7 mouse cellular contexts compared by ENCODE assay signal in the genomic region with DNA sequence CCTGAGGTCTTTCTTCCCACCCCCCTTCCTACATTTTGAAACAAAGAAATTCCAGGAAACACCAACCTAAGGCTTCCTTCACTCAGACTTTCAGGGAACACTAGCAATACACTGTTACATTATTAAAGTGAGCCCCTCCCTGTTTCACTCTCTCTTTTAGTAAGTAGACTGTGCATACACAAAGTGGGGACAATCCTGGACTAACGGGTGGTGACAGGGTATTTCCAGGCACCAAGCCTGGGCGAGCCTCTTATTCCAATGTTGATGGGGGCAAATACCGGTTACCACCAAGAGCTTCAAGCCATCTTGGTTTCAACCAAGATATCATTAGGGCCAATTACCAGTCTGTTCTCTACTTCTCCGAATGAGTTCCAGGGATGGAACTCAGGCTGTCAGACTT. TPM values are rescaled to one million over a fixed set of nuclear protein-coding genes. Genes with fewer than 3 reads are reported as not detected.
DNase-seq lines count a peak whose midpoint lies in the region; ATAC-seq and TF ChIP-seq lines count a peak whose summit lies in the region.

No protein-coding gene starts in this region.

- no peaks in the 10 kb centered on the region for H3K9me3 ChIP-seq in lung, postnatal 0 days (ENCODE audit: low read length)
- H3K9me3 ChIP-seq in forebrain, embryonic 14.5 days (replicated peaks; ENCODE audit: control insufficient read depth, low read length), result no peaks in the 10 kb centered on the region
- H3K9me3 ChIP-seq in limb, embryonic 15.5 days, result no peaks in the 10 kb centered on the region

- no peak for TF ChIP-seq CTCF in lung, postnatal 0 days (IDR thresholded peaks at IDR 0.05)

- no peak for TF ChIP-seq EP300 in lung, postnatal 0 days (IDR thresholded peaks at IDR 0.05)

- H3K36me3 ChIP-seq in lung, postnatal 0 days (ENCODE audit: insufficient read depth, low read length), result no peaks in the 10 kb centered on the region
- no peaks in the 10 kb centered on the region for H3K36me3 ChIP-seq in forebrain, embryonic 14.5 days (ENCODE audit: control insufficient read depth, insufficient read depth, low read length)
- H3K36me3 ChIP-seq in limb, embryonic 15.5 days, result no peaks in the 10 kb centered on the region

- peaks cover 17% of the 10 kb centered on the region; the same call in 1 of the 2 replicates for H3K4me1 ChIP-seq in lung, postnatal 0 days (ENCODE audit: insufficient read depth, low read depth, low read length)
- H3K4me1 ChIP-seq in forebrain, embryonic 14.5 days (ENCODE audit: control insufficient read depth, insufficient read depth, low read length), result peaks cover 52% of the 10 kb centered on the region
- H3K4me1 ChIP-seq in limb, embryonic 15.5 days, result peaks cover 73% of the 10 kb centered on the region

- no peak overlapping the region for H3K27ac ChIP-seq in lung, postnatal 0 days (ENCODE audit: low read length)
- H3K27ac ChIP-seq in forebrain, embryonic 14.5 days (ENCODE audit: low read depth, low read length), result no peak overlapping the region
- H3K27ac ChIP-seq in limb, embryonic 15.5 days, result no peak overlapping the region

- no peaks in the 10 kb centered on the region for H3K27me3 ChIP-seq in lung, postnatal 0 days (replicated peaks; ENCODE audit: insufficient read depth, low read length)
- no peaks in the 10 kb centered on the region for H3K27me3 ChIP-seq in forebrain, embryonic 14.5 days (replicated peaks; ENCODE audit: control insufficient read depth, insufficient read depth, low read length)
- H3K27me3 ChIP-seq in limb, embryonic 15.5 days, result no peaks in the 10 kb centered on the region

- H3K9ac ChIP-seq in lung, postnatal 0 days (replicated peaks; ENCODE audit: low read depth), result no peak overlapping the region
- no peak overlapping the region; the same call in 1 of the 2 replicates for H3K9ac ChIP-seq in forebrain, embryonic 14.5 days (ENCODE audit: low read length)
- H3K9ac ChIP-seq in limb, embryonic 15.5 days, result no peak overlapping the region

- H3K4me3 ChIP-seq in lung, postnatal 0 days (ENCODE audit: low read depth, low read length), result 0 out of 2 replicates have a peak overlapping the region, but pooled peaks have one; percentile 71
- peak overlapping the region; percentile 94 for H3K4me3 ChIP-seq in forebrain, embryonic 14.5 days (ENCODE audit: low read depth, low read length)
- peak overlapping the region; percentile 96 for H3K4me3 ChIP-seq in limb, embryonic 15.5 days

- WGBS in lung, postnatal 0 days, result 69% methylated on average over 4 of the region's 4 CpGs
- 40% methylated on average over 4 of the region's 4 CpGs for WGBS in forebrain, embryonic 14.5 days
- 52% methylated on average over 4 of the region's 4 CpGs for WGBS in limb, embryonic 15.5 days

- peak overlapping the region; percentile 80; the same call in 1 of the 2 replicates for H3K4me2 ChIP-seq in lung, postnatal 0 days (replicated peaks; ENCODE audit: low read depth, low read length)
- peak overlapping the region; percentile 93 for H3K4me2 ChIP-seq in forebrain, embryonic 14.5 days (ENCODE audit: low read length)
- peak overlapping the region; percentile 72 for H3K4me2 ChIP-seq in limb, embryonic 15.5 days

- no peak for ATAC-seq in lung, postnatal 0 days
- ATAC-seq in forebrain, embryonic 14.5 days, result no peak
- no peak for ATAC-seq in limb, embryonic 15.5 days (ENCODE audit: insufficient number of reproducible peaks, low FRiP score, low TSS enrichment, low read depth)
- no peak for ATAC-seq in monocyte, adult 5-6 weeks (replicated peaks; ENCODE audit: insufficient number of reproducible peaks, low FRiP score, low TSS enrichment, poor library complexity, severe bottlenecking)

- DNase-seq in lung, postnatal 0 days (ENCODE audit: low spot score), result no peak
- DNase-seq in lung, postnatal 36 days, result no peak
- no peak for DNase-seq in forebrain, embryonic 14.5 days (ENCODE audit: low spot score)
- no peak for DNase-seq in cerebellum, postnatal 4 days (ENCODE audit: low spot score in 2 of 2)
- no peak for DNase-seq in cerebellum, adult 11-12 months

RNA-seq across cellular contexts. Expression of a gene that starts 2.4 kb away (rescaled TPM):
- polyA plus RNA-seq in lung, postnatal 0 days (2015; fragmentation: Nextera tagmentation; extraction: Ambion mirVana), result 9.8 and 11.1 TPM in 2 replicates
- 6.9 and 8.8 TPM in 2 replicates for polyA plus RNA-seq in forebrain, embryonic 14.5 days (2014; fragmentation: Nextera tagmentation; extraction: Ambion mirVana)
- polyA plus RNA-seq in limb, embryonic 15.5 days (2015; fragmentation: Nextera tagmentation; extraction: Ambion mirVana), result 6.3 and 8.4 TPM in 2 replicates
- 0.29 to 0.39 TPM in 2 of 3 replicates, not detected in the other for total RNA-seq in monocyte, adult 5-6 weeks (2017)

RNA-seq across cellular contexts. Expression of a gene that starts 55.2 kb away (rescaled TPM):
- polyA plus RNA-seq in lung, postnatal 0 days (2015; fragmentation: Nextera tagmentation; extraction: Ambion mirVana), result 1.1 and 2.5 TPM in 2 replicates
- not detected in 2 replicates for polyA plus RNA-seq in forebrain, embryonic 14.5 days (2014; fragmentation: Nextera tagmentation; extraction: Ambion mirVana)
- polyA plus RNA-seq in limb, embryonic 15.5 days (2015; fragmentation: Nextera tagmentation; extraction: Ambion mirVana), result 0.64 and 0.88 TPM in 2 replicates
- total RNA-seq in monocyte, adult 5-6 weeks (2017), result 74.4 to 86.1 TPM (median 81.1 TPM) in 3 replicates
